Mouse (Mus musculus) small intestine, adult 2 months (tissue): Measurements from ENCODE around the gene Nap1l5. TPM values are rescaled to one million over a fixed set of nuclear protein-coding genes. Genes with fewer than 3 reads are reported as not detected.

Experiments
- H3K27ac ChIP-seq: fragments of 200-500 bp; 2 replicates; pipeline ENCODE4 v1.5.1; 2012; ENCODE audit warnings: low read depth, low read length, control low read depth, inconsistent platforms; ENCODE audit not compliant: insufficient read depth
- H3K27me3 ChIP-seq: fragments of 200-500 bp; 2 replicates; pipeline ENCODE4 v1.6.1; 2012; ENCODE audit warnings: mild to moderate bottlenecking, moderate library complexity, low read length, inconsistent platforms; ENCODE audit not compliant: control insufficient read depth, insufficient read depth
- H3K36me3 ChIP-seq: fragments of 200-500 bp; 2 replicates; pipeline ENCODE4 v1.6.1; 2012; ENCODE audit warnings: mild to moderate bottlenecking, low read length, control low read depth, inconsistent platforms; ENCODE audit not compliant: control insufficient read depth, insufficient read depth
- H3K4me1 ChIP-seq: fragments of 200-500 bp; 2 replicates; pipeline ENCODE4 v1.6.1; 2012; ENCODE audit warnings: low read length, inconsistent platforms, mixed read lengths; ENCODE audit not compliant: control insufficient read depth, insufficient read depth, insufficient read length
- H3K4me3 ChIP-seq: fragments of 200-500 bp; 2 replicates; pipeline ENCODE4 v1.5.1; 2012; ENCODE audit warnings: low read depth, mild to moderate bottlenecking, control low read depth, inconsistent platforms, low read length, moderate library complexity
- CTCF ChIP-seq: fragments of 200-500 bp; IDR thresholded peaks from 2 replicates; pipeline ENCODE4 v1.5.1; 2012; ENCODE audit warnings: low read depth, mild to moderate bottlenecking, control low read depth, inconsistent platforms, low read length, moderate library complexity, mixed read lengths; ENCODE audit not compliant: insufficient replicate concordance, insufficient read length; ENCODE audit errors: extremely low read depth
- POLR2A ChIP-seq: fragments of 200-500 bp; IDR thresholded peaks from 2 replicates; pipeline ENCODE4 v1.6.1; 2012; ENCODE audit warnings: low read depth, mild to moderate bottlenecking, control low read depth, inconsistent platforms, low read length, moderate library complexity
- WGBS: fragments of 180-500 bp; shearing (Covaris S2); methylation state at CpG from one replicate; pipeline ENCODE4 v1.1.7; 2018; 5-methylcytosine and 5-hydroxymethylcytosine counted together
- polyA plus RNA-seq: library from polyadenylated mRNA; depleted of rRNA; stranded (reverse); fragments of >200 nt; gene quantifications from 2 replicates; pipeline ENCODE4 v1.2.3, GENCODE M21; 2012; rRNA removed

Gene Nap1l5
- polyA plus RNA-seq, 1 experiment, result 2.0 TPM

- H3K4me1 ChIP-seq, result no peaks in the 10 kb centered on the region
These were observed 44.4 kb downstream of the Nap1l5 start for GRCm38 (mm10) chr6:58862446-58862993.

DNA sequence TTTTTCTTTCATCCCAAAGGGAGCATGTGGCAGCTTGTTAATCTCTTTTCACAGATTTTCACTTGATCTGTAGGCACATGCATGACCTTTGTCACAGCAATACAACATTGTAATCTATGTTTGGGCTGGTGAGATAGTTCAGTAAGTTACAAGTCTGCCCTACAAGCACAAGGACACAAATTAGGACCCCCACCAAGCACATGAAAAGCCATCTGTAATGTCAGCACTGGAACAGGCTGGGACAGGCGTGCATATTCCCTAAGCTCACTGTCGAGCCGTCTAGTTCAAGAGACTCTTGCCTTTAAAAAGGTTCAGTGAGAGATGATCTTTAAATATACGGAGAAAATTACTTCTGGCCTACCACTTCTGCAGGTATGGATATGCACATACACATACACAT lies 47.4 kb downstream of the Nap1l5 start:
- H3K27ac ChIP-seq, result no peak overlapping the region
- no peaks in the 10 kb centered on the region for H3K4me1 ChIP-seq
- peaks cover 19% of the 10 kb centered on the region for H3K36me3 ChIP-seq
- no peaks in the 10 kb centered on the region for H3K27me3 ChIP-seq
- TF ChIP-seq CTCF (no peak), POLR2A (no peak)
- no peak overlapping the region for H3K4me3 ChIP-seq
- 96% methylated on average over 4 of the region's 4 CpGs for WGBS

More at GRCm38 (mm10) chr6:58862446-58862993, 44.4 kb downstream of the Nap1l5 start:
- no peak overlapping the region for H3K27ac ChIP-seq
- H3K4me3 ChIP-seq, result no peak overlapping the region
- WGBS, result 87% methylated on average over 9 of the region's 9 CpGs
- no peak for TF ChIP-seq POLR2A
- no peak for TF ChIP-seq CTCF
- H3K27me3 ChIP-seq, result no peaks in the 10 kb centered on the region
- H3K36me3 ChIP-seq, result peaks cover 17% of the 10 kb centered on the region

DNA sequence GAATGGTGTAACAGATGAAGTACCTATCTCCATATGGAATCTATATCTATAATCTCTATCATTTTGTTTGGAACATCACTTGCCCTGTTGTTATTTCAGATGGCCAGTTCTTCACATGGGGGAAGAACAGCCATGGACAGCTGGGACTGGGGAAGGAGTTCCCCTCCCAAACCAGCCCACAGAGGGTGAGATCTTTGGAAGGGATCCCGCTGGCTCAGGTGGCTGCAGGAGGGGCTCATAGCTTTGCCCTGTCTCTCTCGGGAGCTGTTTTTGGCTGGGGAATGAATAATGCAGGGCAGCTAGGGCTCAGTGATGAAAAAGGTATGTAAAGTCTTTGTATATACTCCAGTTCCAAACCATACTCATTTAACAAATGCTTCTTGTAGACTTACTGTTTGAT lies 50.4 kb downstream of the Nap1l5 start:
- Histone ChIP-seq H3K27ac (no peak overlapping the region), H3K4me3 (no peak overlapping the region), H3K36me3 (peaks cover 21% of the 10 kb centered on the region), H3K27me3 (no peaks in the 10 kb centered on the region), H3K4me1 (no peaks in the 10 kb centered on the region)
- TF ChIP-seq CTCF (no peak), POLR2A (no peak)
- WGBS, result 91% methylated on average over 2 of the region's 2 CpGs

DNA sequence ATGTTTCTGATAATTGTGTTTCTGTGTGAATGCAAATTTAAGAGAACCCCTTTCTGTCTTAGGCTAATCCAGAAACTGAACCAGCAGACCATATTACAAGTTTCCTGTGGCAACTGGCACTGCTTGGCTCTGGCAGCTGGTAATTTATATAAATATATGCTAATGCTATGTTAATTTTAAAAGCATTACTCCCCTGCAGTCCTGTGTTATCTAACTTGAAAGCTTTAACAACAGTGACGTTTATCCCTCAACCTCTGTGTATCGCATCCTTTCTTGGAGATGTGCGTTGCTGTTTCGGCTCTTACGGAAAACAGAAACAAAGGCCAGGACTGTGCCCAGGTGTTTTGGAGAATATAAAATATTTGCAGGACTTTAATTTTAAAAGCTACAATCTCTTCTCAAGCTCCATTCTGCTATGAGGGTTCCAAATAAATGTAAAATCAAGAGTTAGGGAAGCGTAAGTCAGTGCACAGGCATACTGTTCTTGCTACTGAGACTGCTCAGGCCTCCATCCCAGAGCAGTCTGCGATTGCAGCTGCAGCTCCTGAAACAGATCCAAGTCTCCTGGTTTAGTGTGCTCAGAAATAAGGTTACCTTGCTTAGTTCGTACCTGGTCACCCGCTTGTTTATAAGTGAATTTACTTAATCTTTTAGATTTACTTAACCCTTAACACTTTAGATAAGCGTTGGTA lies 51.1 kb downstream of the Nap1l5 start:
- TF ChIP-seq POLR2A (no peak), CTCF (no peak)
- 91% methylated on average over 10 of the region's 10 CpGs for WGBS

More for the DNA sequence above, 51.1 kb downstream of the Nap1l5 start:
- Histone ChIP-seq H3K4me3 (no peak overlapping the region), H3K27me3 (no peaks in the 10 kb centered on the region), H3K4me1 (no peaks in the 10 kb centered on the region), H3K36me3 (peaks cover 21% of the 10 kb centered on the region), H3K27ac (no peak overlapping the region)

Other genes starting within 250 kb of the Nap1l5 start
- gene Herc3, start 75.6 kb downstream of the Nap1l5 start, polyA plus RNA-seq, result 5.1 and 8.6 TPM in 2 replicates
- 1.3 and 2.5 TPM in 2 replicates for gene Fam13a, start 117.5 kb upstream of the Nap1l5 start, polyA plus RNA-seq